Mouse (Mus musculus) E14TG2a.4 (cell line): ENCODE results near the gene Hoxb3.

Experiments used
- CTCF ChIP-seq: conservative IDR thresholded peaks from 2 replicates; pipeline ENCODE4 v1.5.1; 2014; ENCODE audit warnings: low read length
- POU5F1 ChIP-seq: IDR thresholded peaks from 2 replicates; pipeline ENCODE4 v1.6.1; 2014; ENCODE audit warnings: low read length, borderline replicate concordance

DNA sequence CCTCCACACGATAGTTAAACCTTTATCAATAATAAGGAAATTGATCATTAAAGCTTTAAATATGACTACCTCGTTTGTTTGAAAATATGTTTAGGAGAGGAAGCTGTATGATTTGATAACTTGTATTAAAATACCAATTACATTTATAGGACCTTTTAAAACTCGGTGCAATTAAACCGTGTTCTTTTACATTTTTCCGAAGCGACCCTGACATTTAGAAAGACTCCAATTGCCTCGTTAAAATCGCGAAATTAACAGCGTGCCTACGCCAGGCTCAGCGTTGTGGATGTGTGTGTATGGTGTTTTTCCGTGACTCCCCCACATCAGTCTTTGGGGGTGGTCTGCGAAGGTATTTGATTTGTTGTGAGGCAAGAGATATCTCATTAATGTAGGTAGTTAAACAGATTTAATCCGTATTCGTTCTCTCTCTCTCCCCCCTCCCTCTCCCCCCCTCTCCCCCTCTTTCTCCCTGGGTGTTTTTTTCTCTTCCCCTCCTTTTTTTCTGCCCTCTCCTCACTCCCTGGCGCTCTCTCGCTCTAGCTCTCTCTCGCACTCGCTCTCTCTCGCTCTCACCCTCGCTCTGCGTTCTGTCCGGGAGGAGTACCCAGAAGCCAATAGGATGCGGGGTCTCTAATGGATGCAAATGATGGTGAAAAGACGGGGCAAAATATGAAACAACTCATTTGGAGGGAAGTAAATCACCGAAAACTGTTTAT lies 41.1 kb upstream of the Hoxb3 start, which contains the start of gene Hoxb8:
- TF ChIP-seq CTCF (no peak), POU5F1 (no peak)
